Mouse (Mus musculus) heart, adult 2 months (tissue): ENCODE results near the gene Hpca. TPM values are rescaled to one million over a fixed set of nuclear protein-coding genes. Genes with fewer than 3 reads are reported as not detected.

Experiments
- DNase-seq, 2 experiments: peaks; one replicate each; pipeline ENCODE4 v3.0.0; 2021
- H3K27ac ChIP-seq: fragments of 200-600 bp; 2 replicates; pipeline ENCODE4 v1.8.1; 2022
- H3K27me3 ChIP-seq: fragments of 200-500 bp; 2 replicates; pipeline ENCODE4 v1.6.1; 2012; ENCODE audit warnings: mild to moderate bottlenecking, low read length, inconsistent platforms, mixed read lengths; ENCODE audit not compliant: control insufficient read depth, insufficient read depth
- H3K36me3 ChIP-seq: fragments of 200-500 bp; 2 replicates; pipeline ENCODE4 v1.6.1; 2012; ENCODE audit warnings: low read length, inconsistent platforms; ENCODE audit not compliant: control insufficient read depth, insufficient read depth
- H3K4me1 ChIP-seq: fragments of 200-500 bp; 2 replicates; pipeline ENCODE4 v1.6.1; 2011; ENCODE audit warnings: low read length; ENCODE audit not compliant: control insufficient read depth, insufficient read depth
- H3K4me3 ChIP-seq: fragments of 200-600 bp; 2 replicates; pipeline ENCODE4 v1.8.1; 2022
- H3K79me2 ChIP-seq: fragments of 200-500 bp; replicated peaks from 2 replicates; pipeline ENCODE4 v1.6.1; 2012; ENCODE audit warnings: mild to moderate bottlenecking, inconsistent platforms, low read length, moderate library complexity, mixed read lengths; ENCODE audit not compliant: control insufficient read depth, insufficient read depth
- H3K9ac ChIP-seq: fragments of 200-500 bp; 2 replicates; pipeline ENCODE4 v1.6.1; 2012; ENCODE audit warnings: low read depth, mild to moderate bottlenecking, control low read depth, inconsistent platforms, low read length, mixed read lengths
- CTCF ChIP-seq: fragments of 200-600 bp; IDR thresholded peaks from 2 replicates; pipeline ENCODE4 v1.8.1; 2022; ENCODE audit warnings: antibody characterized with exemption, mild to moderate bottlenecking, moderate library complexity
- EP300 ChIP-seq: fragments of 200-500 bp; IDR thresholded peaks from 2 replicates; pipeline ENCODE4 v1.6.1; 2011; ENCODE audit warnings: low read depth, low read length, control low read depth; ENCODE audit not compliant: insufficient read depth
- POLR2A ChIP-seq: fragments of 200-500 bp; IDR thresholded peaks from 2 replicates; pipeline ENCODE4 v1.6.1; 2011; ENCODE audit warnings: mild to moderate bottlenecking, low read depth, low read length, control low read depth; ENCODE audit not compliant: insufficient read depth
- WGBS: fragments of 180-500 bp; shearing (Covaris S2); methylation state at CpG from one replicate; pipeline ENCODE4 v1.1.7; 2018; 5-methylcytosine and 5-hydroxymethylcytosine counted together
- intact Hi-C: fragments of 180-260 bp; cut with DNase I; formaldehyde crosslinking; loops from one replicate; pipeline ENCODE4 v1.15.1; 2025
- polyA plus RNA-seq: library from polyadenylated mRNA; depleted of rRNA; stranded (reverse); fragments of >200 nt; gene quantifications from 2 replicates; pipeline ENCODE4 v1.2.3, GENCODE M21; 2012
- total RNA-seq, 2 experiments: library from RNA; stranded (reverse); gene quantifications; 2 replicates each; pipeline ENCODE4 v1.2.3; 2021

Gene Hpca
- total and polyA plus RNA-seq, 3 experiments: 0.14 to 0.62 TPM; not detected in 1

- no peaks in the 10 kb centered on the region for H3K79me2 ChIP-seq
- intact Hi-C loops: loop anchor here (10.0 kb wide), 1 partner anchor 367 kb away; no protein-coding TSS in a partner anchor
- peak in 1 of 2 experiments; percentile 28 for DNase-seq
- WGBS: 85% methylated on average over 6 of the region's 6 CpGs
- H3K36me3 ChIP-seq: no peaks in the 10 kb centered on the region
- H3K4me3 ChIP-seq: no peak overlapping the region
- no peak overlapping the region for H3K9ac ChIP-seq
- no peak overlapping the region for H3K27ac ChIP-seq
- no peaks in the 10 kb centered on the region for H3K27me3 ChIP-seq
- TF ChIP-seq CTCF: no peak
- TF ChIP-seq EP300: no peak
- TF ChIP-seq POLR2A: no peak
- H3K4me1 ChIP-seq: no peaks in the 10 kb centered on the region
These were observed 40.3 kb downstream of the Hpca start for GRCm38 (mm10) chr4:129081512-129081911.

DNA sequence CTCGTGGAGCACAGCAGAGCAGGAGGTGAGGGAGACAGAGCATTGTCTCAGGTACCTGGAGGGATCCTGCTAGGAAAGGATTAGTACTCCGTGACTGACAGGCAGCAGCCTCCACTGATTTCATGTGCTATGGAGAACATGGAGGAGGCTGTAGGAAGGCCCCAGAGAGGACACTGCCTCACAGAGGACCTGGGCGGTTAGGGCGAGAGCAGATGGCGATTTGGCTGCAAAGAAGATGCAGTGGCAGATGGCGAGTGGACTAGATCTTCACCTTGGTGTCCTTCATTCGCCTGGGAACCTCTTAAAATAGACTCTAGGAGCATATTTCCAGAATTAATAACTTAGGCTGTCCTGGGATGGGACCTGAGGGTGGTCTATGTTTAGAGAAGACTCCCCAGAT lies 40.8 kb downstream of the Hpca start:
- Histone ChIP-seq H3K4me3 (no peak overlapping the region), H3K36me3 (0 out of 2 replicates have a peak, but pooled peaks cover under 1% of the 10 kb centered on the region), H3K27me3 (no peaks in the 10 kb centered on the region), H3K79me2 (no peaks in the 10 kb centered on the region), H3K4me1 (no peaks in the 10 kb centered on the region), H3K27ac (no peak overlapping the region), H3K9ac (no peak overlapping the region)
- intact Hi-C loops: loop anchor here (10.0 kb wide), 1 partner anchor 366 kb away; no protein-coding TSS in a partner anchor
- no peak for TF ChIP-seq CTCF
- no peak for TF ChIP-seq POLR2A
- no peak for TF ChIP-seq EP300
- DNase-seq: no peak
- WGBS: 86% methylated on average over 7 of the region's 7 CpGs

GRCm38 (mm10) chr4:129079126-129079525 lies 42.7 kb downstream of the Hpca start:
- H3K36me3 ChIP-seq: 0 out of 2 replicates have a peak, but pooled peaks cover 2% of the 10 kb centered on the region
- H3K9ac ChIP-seq: no peak overlapping the region
- 92% methylated on average over 9 of the region's 9 CpGs for WGBS
- no peak overlapping the region for H3K27ac ChIP-seq
- H3K27me3 ChIP-seq: no peaks in the 10 kb centered on the region
- DNase-seq: no peak
- intact Hi-C loops: no loop called here
- no peak overlapping the region for H3K4me3 ChIP-seq
- H3K4me1 ChIP-seq: no peaks in the 10 kb centered on the region
- TF ChIP-seq CTCF: no peak
- no peak for TF ChIP-seq EP300
- TF ChIP-seq POLR2A: no peak
- no peaks in the 10 kb centered on the region for H3K79me2 ChIP-seq

- intact Hi-C loops: loop anchor here (1.0 kb wide), 1 partner anchor 17 kb away; no protein-coding TSS in a partner anchor
- Histone ChIP-seq H3K27ac (no peak overlapping the region), H3K4me1 (peaks cover 3% of the 10 kb centered on the region), H3K4me3 (no peak overlapping the region), H3K36me3 (no peaks in the 10 kb centered on the region; the same call in 1 of the 2 replicates), H3K79me2 (no peaks in the 10 kb centered on the region; the same call in 1 of the 2 replicates), H3K27me3 (no peaks in the 10 kb centered on the region), H3K9ac (no peak overlapping the region)
- DNase-seq: no peak
- 79% methylated on average over 4 of the region's 4 CpGs for WGBS
- no peak for TF ChIP-seq POLR2A
- TF ChIP-seq EP300: no peak
- no peak for TF ChIP-seq CTCF
These were observed 53.0 kb downstream of the Hpca start for GRCm38 (mm10) chr4:129068848-129069247.

DNA sequence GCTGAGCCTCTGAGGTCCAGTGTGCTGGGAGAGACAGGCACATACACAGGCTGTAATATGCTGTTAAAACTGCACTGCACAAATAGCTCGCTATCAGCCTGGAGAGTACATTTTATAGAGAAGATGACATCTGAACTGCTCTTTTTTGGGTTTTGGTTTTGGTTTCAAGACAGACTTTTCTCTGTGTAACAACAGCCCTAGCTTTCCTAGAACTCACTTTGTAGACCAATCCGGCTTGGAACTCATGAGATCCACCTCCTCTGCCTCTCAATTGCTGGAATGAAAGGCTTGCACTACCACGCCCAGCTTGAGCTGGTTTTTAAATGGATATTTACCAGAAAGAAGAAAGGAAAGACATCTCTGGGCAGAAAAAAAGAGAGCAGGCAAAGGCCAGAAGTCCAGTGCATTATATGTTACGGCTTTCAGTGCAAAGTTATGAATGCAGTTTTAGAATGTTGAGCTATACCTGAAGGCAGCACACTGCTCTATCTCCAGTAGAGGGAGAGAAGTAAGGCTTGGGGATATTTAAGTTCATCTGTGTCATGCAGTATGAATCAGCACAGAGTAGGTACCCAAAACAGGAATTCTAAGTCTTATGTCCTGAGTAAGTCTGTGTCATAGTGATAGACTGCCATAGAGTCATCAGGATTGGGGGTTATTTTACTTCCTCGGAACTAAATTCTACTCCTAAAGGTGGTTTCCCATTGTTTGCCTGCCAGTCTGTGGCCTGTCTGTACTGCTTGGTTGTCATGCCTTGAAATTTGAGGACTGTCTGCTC lies 54.0 kb downstream of the Hpca start:
- 83% methylated on average over 5 of the region's 5 CpGs for WGBS
- Histone ChIP-seq H3K4me3 (no peak overlapping the region), H3K9ac (no peak overlapping the region), H3K36me3 (no peaks in the 10 kb centered on the region; the same call in 1 of the 2 replicates), H3K27ac (no peak overlapping the region), H3K27me3 (no peaks in the 10 kb centered on the region), H3K4me1 (peaks cover 3% of the 10 kb centered on the region), H3K79me2 (no peaks in the 10 kb centered on the region; the same call in 1 of the 2 replicates)
- no peak for DNase-seq
- intact Hi-C loops: no loop called here
- TF ChIP-seq EP300 (no peak), CTCF (no peak), POLR2A (no peak)

- DNase-seq: no peak
- H3K27me3 ChIP-seq: no peaks in the 10 kb centered on the region
- no peak overlapping the region for H3K27ac ChIP-seq
- no peak for TF ChIP-seq EP300
- no peak for TF ChIP-seq CTCF
- no peak for TF ChIP-seq POLR2A
- no peak overlapping the region for H3K4me3 ChIP-seq
- no peaks in the 10 kb centered on the region; the same call in 1 of the 2 replicates for H3K79me2 ChIP-seq
- H3K9ac ChIP-seq: no peak overlapping the region
- no peaks in the 10 kb centered on the region for H3K36me3 ChIP-seq
- intact Hi-C loops: no loop called here
- no peaks in the 10 kb centered on the region; the same call in none of the 2 replicates for H3K4me1 ChIP-seq
These were observed 56.1 kb downstream of the Hpca start for GRCm38 (mm10) chr4:129065688-129066236.
